Mouse (Mus musculus) limb, embryonic 14.5 days (tissue): Measurements from ENCODE around the gene Slit2. TPM values are rescaled to one million over a fixed set of nuclear protein-coding genes. Genes with fewer than 3 reads are reported as not detected.

Experiments
- ATAC-seq: fragments of 200-750 bp; cut with Nextera tagmentation; 2 replicates; pipeline ENCODE4 v1.8.0; 2017; ENCODE audit warnings: low read depth, moderate number of reproducible peaks, moderate TSS enrichment; ENCODE audit not compliant: low FRiP score
- DNase-seq: peaks from one replicate; pipeline ENCODE4 v3.0.0-alpha.2; 2015; ENCODE audit warnings: low spot score
- H3K27ac ChIP-seq: fragments of 300-500 bp; sonication (generic); replicated peaks from 2 replicates; pipeline ENCODE4 v1.5.1; 2014; ENCODE audit warnings: low read depth, mild to moderate bottlenecking, low read length, moderate library complexity, mixed read lengths
- H3K27me3 ChIP-seq: fragments of 300-500 bp; sonication (generic); 2 replicates; pipeline ENCODE4 v1.6.1; 2014; ENCODE audit warnings: low read length, mixed read lengths; ENCODE audit not compliant: control insufficient read depth, insufficient read depth
- H3K36me3 ChIP-seq: fragments of 300-500 bp; sonication (generic); 2 replicates; pipeline ENCODE4 v1.6.1; 2014; ENCODE audit warnings: mild to moderate bottlenecking, low read length, moderate library complexity, mixed read lengths; ENCODE audit not compliant: control insufficient read depth, insufficient read depth
- H3K4me1 ChIP-seq: fragments of 300-500 bp; sonication (generic); 2 replicates; pipeline ENCODE4 v1.6.1; 2014; ENCODE audit warnings: antibody characterized with exemption, low read length, mixed read lengths; ENCODE audit not compliant: control insufficient read depth, insufficient read depth
- H3K4me2 ChIP-seq: fragments of 300-500 bp; sonication (generic); replicated peaks from 2 replicates; pipeline ENCODE4 v1.6.1; 2014; ENCODE audit warnings: low read depth, mild to moderate bottlenecking, low read length, moderate library complexity; ENCODE audit not compliant: severe bottlenecking
- H3K4me3 ChIP-seq: fragments of 300-500 bp; sonication (generic); replicated peaks from 2 replicates; pipeline ENCODE4 v1.5.1; 2014; ENCODE audit warnings: low read length
- H3K9ac ChIP-seq: fragments of 300-500 bp; sonication (generic); 2 replicates; pipeline ENCODE4 v1.6.1; 2014; ENCODE audit warnings: mild to moderate bottlenecking, low read depth, low read length, moderate library complexity; ENCODE audit not compliant: severe bottlenecking
- H3K9me3 ChIP-seq: fragments of 300-500 bp; sonication (generic); 2 replicates; pipeline ENCODE4 v1.6.1; 2016; ENCODE audit warnings: low read length; ENCODE audit not compliant: control insufficient read depth
- POLR2A ChIP-seq: fragments of 200-500 bp; IDR thresholded peaks from 2 replicates; pipeline ENCODE4 v1.8.0; 2012; ENCODE audit warnings: inconsistent platforms, mild to moderate bottlenecking, moderate library complexity, borderline replicate concordance; ENCODE audit not compliant: insufficient read depth, insufficient read length; ENCODE audit errors: extremely low read depth
- WGBS: fragments of 180-500 bp; shearing (Covaris S2); extraction: QIAGEN DNeasy Blood & Tissue Kit; methylation state at CpG from one replicate; pipeline ENCODE4 v1.1.7; 2014; 5-methylcytosine and 5-hydroxymethylcytosine counted together
- polyA plus RNA-seq, 2 experiments: library from polyadenylated mRNA; depleted of rRNA in 1 of 2; stranded (reverse) in 1 of 2; unstranded in 1 of 2; fragments of >200 nt; fragmentation: Nextera tagmentation in 1 of 2; extraction: Ambion mirVana in 1 of 2; gene quantifications; 2 replicates each; pipeline versions ENCODE4 v1.2.1 to v1.2.3; 2012 to 2014

Gene Slit2
- polyA plus RNA-seq, 2 experiments, result 19.9 to 26.3 TPM

- Histone ChIP-seq H3K4me3 (no peak overlapping the region), H3K4me1 (no peaks in the 10 kb centered on the region), H3K27me3 (no peaks in the 10 kb centered on the region), H3K36me3 (no peaks in the 10 kb centered on the region), H3K9me3 (no peaks in the 10 kb centered on the region), H3K27ac (no peak overlapping the region), H3K9ac (no peak overlapping the region), H3K4me2 (no peak overlapping the region)
- TF ChIP-seq POLR2A, result no peak
- 63% methylated on average over 4 of the region's 4 CpGs for WGBS
- DNase-seq (no peak), ATAC-seq (no peak)
Measured at GRCm38 (mm10) chr5:48320597-48320996, 337.7 kb downstream of the Slit2 start.

DNA sequence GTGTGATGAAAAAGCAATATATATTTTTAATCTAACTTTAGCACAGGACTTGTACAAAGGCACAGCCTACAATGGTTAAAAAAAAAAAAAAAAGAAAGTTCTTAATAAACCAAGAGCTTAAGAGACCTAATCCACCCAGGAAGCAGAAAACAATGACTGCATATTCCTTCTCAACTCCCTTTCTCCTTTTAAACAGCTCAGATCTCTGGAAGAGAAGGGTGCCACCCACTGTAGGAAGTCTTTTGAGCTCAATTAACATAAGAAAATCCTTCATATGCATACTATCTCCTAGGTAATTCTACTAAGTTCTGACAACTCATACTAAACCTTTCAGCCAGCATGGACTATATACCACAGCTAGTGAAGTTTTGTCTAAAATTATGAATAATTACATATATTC, 343.3 kb downstream of the Slit2 start:
- H3K4me2 ChIP-seq, result no peak overlapping the region
- no peak overlapping the region for H3K27ac ChIP-seq
- no peak overlapping the region for H3K9ac ChIP-seq
- H3K9me3 ChIP-seq, result no peaks in the 10 kb centered on the region
- ATAC-seq (no peak), DNase-seq (no peak)
- H3K27me3 ChIP-seq, result no peaks in the 10 kb centered on the region
- H3K36me3 ChIP-seq, result no peaks in the 10 kb centered on the region
- H3K4me1 ChIP-seq, result no peaks in the 10 kb centered on the region
- TF ChIP-seq POLR2A, result no peak
- H3K4me3 ChIP-seq, result no peak overlapping the region

DNA sequence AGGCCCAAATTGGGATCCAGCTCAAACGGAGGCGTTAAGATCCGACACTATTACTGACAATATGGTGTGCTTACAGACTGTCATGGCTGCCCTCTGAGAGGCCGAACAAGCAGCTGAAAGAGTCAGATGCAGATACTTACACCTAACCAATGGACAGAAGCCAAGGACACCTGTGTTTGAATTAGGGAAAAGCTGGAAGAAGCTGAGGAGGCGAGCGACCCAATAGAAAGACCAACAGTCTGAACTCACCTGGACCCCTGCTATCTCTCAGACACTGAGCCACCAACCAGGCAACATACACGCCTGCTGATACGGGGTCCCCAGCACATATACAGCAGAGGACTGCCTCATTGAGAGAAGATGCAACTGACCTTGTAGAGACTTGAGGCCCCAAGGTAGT, 344.7 kb downstream of the Slit2 start, which contains the start of gene 5730480H06Rik:
5730480H06Rik (plus strand) TSS at position 301 of the 400 bp plus-strand sequence.
- TF ChIP-seq POLR2A, result no peak
- no peaks in the 10 kb centered on the region for H3K27me3 ChIP-seq
- WGBS, result 93% methylated on average over 8 of the region's 8 CpGs
- no peaks in the 10 kb centered on the region for H3K9me3 ChIP-seq
- H3K4me3 ChIP-seq, result no peak within 1 kb of the TSS
- no peaks in the 10 kb centered on the region for H3K36me3 ChIP-seq
- no peak for ATAC-seq
- no peak within 1 kb of the TSS for H3K9ac ChIP-seq
- no peak within 1 kb of the TSS for H3K4me2 ChIP-seq
- no peaks in the 10 kb centered on the region for H3K4me1 ChIP-seq
- DNase-seq, result no peak
- H3K27ac ChIP-seq, result no peak within 1 kb of the TSS

GRCm38 (mm10) chr5:48329751-48330150, 346.8 kb downstream of the Slit2 start:
- 88% methylated on average over 2 of the region's 2 CpGs for WGBS
- Histone ChIP-seq H3K9ac (no peak overlapping the region), H3K4me3 (no peak overlapping the region), H3K4me1 (no peaks in the 10 kb centered on the region), H3K36me3 (no peaks in the 10 kb centered on the region), H3K27ac (no peak overlapping the region), H3K9me3 (no peaks in the 10 kb centered on the region), H3K27me3 (no peaks in the 10 kb centered on the region), H3K4me2 (no peak overlapping the region)
- no peak for TF ChIP-seq POLR2A
- no peak for ATAC-seq
- DNase-seq, result no peak

GRCm38 (mm10) chr5:48330817-48331216, 347.9 kb downstream of the Slit2 start:
- H3K9ac ChIP-seq, result no peak overlapping the region
- 84% methylated on average over 2 of the region's 2 CpGs for WGBS
- H3K9me3 ChIP-seq, result no peaks in the 10 kb centered on the region
- no peaks in the 10 kb centered on the region for H3K4me1 ChIP-seq
- no peak overlapping the region for H3K27ac ChIP-seq
- ATAC-seq (no peak), DNase-seq (no peak)
- H3K27me3 ChIP-seq, result no peaks in the 10 kb centered on the region
- no peak overlapping the region for H3K4me3 ChIP-seq
- no peaks in the 10 kb centered on the region for H3K36me3 ChIP-seq
- H3K4me2 ChIP-seq, result no peak overlapping the region
- TF ChIP-seq POLR2A, result no peak

- ATAC-seq (no peak), DNase-seq (no peak)
Measured at GRCm38 (mm10) chr5:48331441-48331840, 348.5 kb downstream of the Slit2 start.

More at GRCm38 (mm10) chr5:48331441-48331840, 348.5 kb downstream of the Slit2 start:
- H3K4me3 ChIP-seq, result no peak overlapping the region
- no peaks in the 10 kb centered on the region for H3K36me3 ChIP-seq
- no peak overlapping the region for H3K9ac ChIP-seq
- H3K27ac ChIP-seq, result no peak overlapping the region
- TF ChIP-seq POLR2A, result no peak
- no peak overlapping the region for H3K4me2 ChIP-seq
- H3K27me3 ChIP-seq, result no peaks in the 10 kb centered on the region
- H3K4me1 ChIP-seq, result no peaks in the 10 kb centered on the region
- 56% methylated on average over 5 of the region's 5 CpGs for WGBS
- no peaks in the 10 kb centered on the region for H3K9me3 ChIP-seq
